Mouse (Mus musculus) bone marrow macrophage, adult 2 months (primary cell): Measurements from ENCODE around the gene Atp6v0b.

Source experiments
- CTCF ChIP-seq: IDR thresholded peaks from 2 replicates; pipeline ENCODE4 v1.5.1; 2012; ENCODE audit warnings: low read depth, mild to moderate bottlenecking, low read length, moderate library complexity
- POLR2A ChIP-seq: IDR thresholded peaks from 2 replicates; pipeline ENCODE4 v1.6.1; 2012; ENCODE audit warnings: mild to moderate bottlenecking, low read depth, low read length, borderline replicate concordance

DNA sequence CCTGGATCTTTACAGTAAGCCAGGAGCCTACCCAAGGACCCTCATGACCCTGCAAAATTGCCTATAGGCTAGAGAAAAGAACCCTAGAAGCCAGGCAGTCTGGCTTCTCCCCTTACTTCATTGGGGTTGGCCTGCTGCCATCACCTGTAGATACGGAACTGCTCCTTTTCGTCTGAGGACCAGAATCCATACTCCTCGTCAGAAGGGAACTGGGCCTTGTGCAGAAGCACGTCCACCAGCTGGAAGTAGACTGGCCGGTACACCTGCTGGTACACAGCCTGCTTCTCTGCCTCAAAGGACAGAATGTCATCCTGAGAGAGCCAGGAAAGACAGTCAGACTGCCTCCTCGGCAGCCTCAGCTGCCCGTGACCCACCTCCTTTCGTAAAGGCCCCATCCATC, 17.6 kb upstream of the Atp6v0b start:
- TF ChIP-seq CTCF = no peak
- no peak for TF ChIP-seq POLR2A
